Mouse (Mus musculus) midbrain, embryonic 10.5 days (tissue): Measurements from ENCODE around the gene Pik3cd. TPM values are rescaled to one million over a fixed set of nuclear protein-coding genes. Genes with fewer than 3 reads are reported as not detected.

ENCODE experiments used
- DNase-seq: peaks from one replicate; pipeline ENCODE4 v3.0.0-alpha.2; 2017; ENCODE audit warnings: low spot score
- H3K27ac ChIP-seq: fragments of 300-500 bp; sonication (generic); replicated peaks from 2 replicates; pipeline ENCODE4 v1.5.1; 2016; ENCODE audit warnings: mild to moderate bottlenecking
- H3K27me3 ChIP-seq: fragments of 300-500 bp; sonication (generic); 2 replicates; pipeline ENCODE4 v1.6.1; 2016; ENCODE audit warnings: low read depth, mild to moderate bottlenecking; ENCODE audit not compliant: poor library complexity, severe bottlenecking
- H3K36me3 ChIP-seq: fragments of 300-500 bp; sonication (generic); 2 replicates; pipeline ENCODE4 v1.6.1; 2016; ENCODE audit warnings: mild to moderate bottlenecking, moderate library complexity
- H3K4me1 ChIP-seq: fragments of 300-500 bp; sonication (generic); 2 replicates; pipeline ENCODE4 v1.6.1; 2016
- H3K4me3 ChIP-seq: fragments of 300-500 bp; sonication (generic); 2 replicates; pipeline ENCODE4 v1.5.1; 2016; ENCODE audit warnings: mild to moderate bottlenecking, moderate library complexity
- H3K9me3 ChIP-seq: fragments of 300-500 bp; sonication (generic); replicated peaks from 2 replicates; pipeline ENCODE4 v1.6.1; 2016; ENCODE audit warnings: mild to moderate bottlenecking
- WGBS: fragments of 180-500 bp; shearing (Covaris S2); methylation state at CpG from one replicate; pipeline ENCODE4 v1.1.7; 2016; 5-methylcytosine and 5-hydroxymethylcytosine counted together
- polyA plus RNA-seq: library from polyadenylated mRNA; unstranded; fragments of >200 nt; fragmentation: Nextera tagmentation; extraction: Ambion mirVana; gene quantifications from 2 replicates; pipeline ENCODE4 v1.2.1, GENCODE M21; 2016

Pik3cd gene
- polyA plus RNA-seq, 1 experiment from 2014 or later = 7.9 TPM

GRCm38 (mm10) chr4:149650493-149651193 is 51.7 kb downstream of the Pik3cd start:
- DNase-seq = peak; percentile 67
- peaks cover 99% of the 10 kb centered on the region for H3K36me3 ChIP-seq
- H3K9me3 ChIP-seq = 0 out of 2 replicates have a peak, but pooled peaks cover 4% of the 10 kb centered on the region
- H3K27me3 ChIP-seq = no peaks in the 10 kb centered on the region
- H3K4me1 ChIP-seq = no peaks in the 10 kb centered on the region
- 72% methylated on average over 24 of the region's 24 CpGs for WGBS
- H3K4me3 ChIP-seq = no peak overlapping the region
- no peak overlapping the region for H3K27ac ChIP-seq

GRCm38 (mm10) chr4:149648031-149648805 is 54.2 kb downstream of the Pik3cd start:
- Histone ChIP-seq H3K9me3 (0 out of 2 replicates have a peak, but pooled peaks cover 4% of the 10 kb centered on the region), H3K4me1 (no peaks in the 10 kb centered on the region), H3K36me3 (peaks cover 100% of the 10 kb centered on the region), H3K27ac (no peak overlapping the region), H3K27me3 (no peaks in the 10 kb centered on the region), H3K4me3 (no peak overlapping the region)
- WGBS = 93% methylated on average over 20 of the region's 20 CpGs
- DNase-seq = no peak

GRCm38 (mm10) chr4:149645761-149646160 is 56.6 kb downstream of the Pik3cd start:
- Histone ChIP-seq H3K36me3 (peaks cover 100% of the 10 kb centered on the region), H3K4me3 (no peak overlapping the region), H3K27me3 (no peaks in the 10 kb centered on the region), H3K9me3 (no peaks in the 10 kb centered on the region), H3K4me1 (peaks cover 12% of the 10 kb centered on the region), H3K27ac (no peak overlapping the region)
- 93% methylated on average over 9 of the region's 9 CpGs for WGBS
- no peak for DNase-seq

- no peak for DNase-seq
- H3K9me3 ChIP-seq = no peaks in the 10 kb centered on the region
- peaks cover 15% of the 10 kb centered on the region for H3K4me1 ChIP-seq
- WGBS = 88% methylated on average over 5 of the region's 5 CpGs
- H3K27me3 ChIP-seq = no peaks in the 10 kb centered on the region
- H3K27ac ChIP-seq = no peak overlapping the region
- no peak overlapping the region for H3K4me3 ChIP-seq
- peaks cover 96% of the 10 kb centered on the region for H3K36me3 ChIP-seq
Observed at GRCm38 (mm10) chr4:149641956-149642355, 60.4 kb downstream of the Pik3cd start.

- WGBS = 87% methylated on average over 8 of the region's 8 CpGs
- Histone ChIP-seq H3K4me3 (no peak overlapping the region), H3K27me3 (no peaks in the 10 kb centered on the region), H3K36me3 (peaks cover 96% of the 10 kb centered on the region), H3K27ac (no peak overlapping the region), H3K4me1 (peaks cover 15% of the 10 kb centered on the region), H3K9me3 (no peaks in the 10 kb centered on the region)
- DNase-seq = no peak
Observed at GRCm38 (mm10) chr4:149641400-149641799, 61.0 kb downstream of the Pik3cd start.

DNA sequence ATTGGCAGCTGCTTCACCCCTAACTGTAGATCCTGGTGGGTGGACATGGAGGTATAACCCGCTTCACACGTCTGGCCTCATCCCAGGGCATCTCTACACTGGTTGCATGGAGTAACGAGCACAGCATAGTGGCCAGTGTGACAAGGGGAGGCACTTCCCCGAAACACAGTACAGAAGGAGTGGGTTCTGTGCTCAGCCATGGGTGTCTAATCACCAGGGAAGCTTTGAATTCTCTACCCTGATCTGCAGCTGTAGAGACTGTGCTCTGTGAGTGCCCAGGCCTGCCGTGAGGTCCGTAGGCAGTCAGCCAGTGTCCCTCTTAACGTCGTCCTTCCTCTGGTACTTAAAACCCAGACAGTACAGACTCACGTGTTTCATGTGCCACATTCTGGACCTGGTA is 61.5 kb downstream of the Pik3cd start:
- Histone ChIP-seq H3K4me3 (no peak overlapping the region), H3K27me3 (no peaks in the 10 kb centered on the region), H3K4me1 (peaks cover 15% of the 10 kb centered on the region), H3K9me3 (no peaks in the 10 kb centered on the region), H3K27ac (peak overlapping the region; percentile 56), H3K36me3 (peaks cover 96% of the 10 kb centered on the region)
- DNase-seq = no peak
- 60% methylated on average over 9 of the region's 9 CpGs for WGBS

- H3K9me3 ChIP-seq = no peaks in the 10 kb centered on the region
- H3K36me3 ChIP-seq = peaks cover 94% of the 10 kb centered on the region
- no peak for DNase-seq
- no peaks in the 10 kb centered on the region for H3K27me3 ChIP-seq
- H3K4me3 ChIP-seq = no peak overlapping the region
- H3K4me1 ChIP-seq = peaks cover 15% of the 10 kb centered on the region
- WGBS = 94% methylated on average over 7 of the region's 7 CpGs
- H3K27ac ChIP-seq = no peak overlapping the region
Observed at GRCm38 (mm10) chr4:149637942-149638341, 64.4 kb downstream of the Pik3cd start.

DNA sequence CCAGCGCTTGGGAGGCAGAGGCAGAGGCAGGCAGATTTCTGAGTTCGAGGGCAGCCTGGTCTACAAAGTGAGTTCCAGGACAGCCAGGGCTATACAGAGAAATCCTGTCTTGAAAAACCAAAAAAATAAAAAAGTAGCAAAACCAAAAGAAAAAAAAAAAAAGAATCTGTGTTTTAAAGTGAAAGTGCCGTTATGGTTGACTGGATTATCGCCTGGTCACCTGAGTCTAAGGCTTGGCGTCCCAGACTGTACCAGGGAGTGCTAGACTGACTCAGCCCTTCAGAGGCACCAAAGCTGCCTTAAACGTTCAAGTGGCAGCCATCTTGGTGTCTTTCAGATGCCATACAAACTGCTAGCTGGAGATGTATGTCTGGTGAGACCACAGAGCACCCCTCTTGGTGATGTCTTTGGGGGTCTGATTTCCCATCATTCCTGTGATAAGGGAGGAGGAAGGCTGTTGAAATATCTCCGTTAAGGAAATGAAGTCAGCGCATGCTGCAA is 66.4 kb downstream of the Pik3cd start:
- Histone ChIP-seq H3K9me3 (no peaks in the 10 kb centered on the region), H3K4me1 (peaks cover 5% of the 10 kb centered on the region), H3K4me3 (no peak overlapping the region), H3K27me3 (no peaks in the 10 kb centered on the region), H3K36me3 (peaks cover 94% of the 10 kb centered on the region), H3K27ac (no peak overlapping the region)
- no peak for DNase-seq
- 96% methylated on average over 8 of the region's 8 CpGs for WGBS

DNA sequence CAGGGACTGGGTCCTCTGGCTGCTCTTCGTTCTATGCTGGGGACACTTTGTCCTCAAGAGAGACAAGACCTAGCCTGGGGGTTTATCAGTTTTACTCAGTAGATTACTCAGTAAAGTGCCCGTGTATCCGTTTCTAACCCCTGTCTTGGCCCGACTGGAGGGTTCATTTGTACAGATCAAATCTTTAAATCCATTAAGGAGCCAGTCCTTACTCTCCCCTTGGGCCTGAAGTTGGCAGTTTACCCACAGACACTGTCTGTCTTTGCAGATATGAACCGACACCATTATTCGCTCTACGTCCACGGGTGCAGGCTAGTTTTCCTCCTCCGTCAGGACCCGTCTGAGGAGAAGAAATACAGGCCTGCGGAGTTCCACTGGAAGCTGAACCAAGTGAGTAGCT is 67.4 kb downstream of the Pik3cd start:
- H3K9me3 ChIP-seq = no peaks in the 10 kb centered on the region
- peaks cover 96% of the 10 kb centered on the region for H3K36me3 ChIP-seq
- H3K27me3 ChIP-seq = no peaks in the 10 kb centered on the region
- H3K4me3 ChIP-seq = no peak overlapping the region
- 94% methylated on average over 11 of the region's 11 CpGs for WGBS
- DNase-seq = no peak
- no peak overlapping the region for H3K27ac ChIP-seq
- no peaks in the 10 kb centered on the region for H3K4me1 ChIP-seq

GRCm38 (mm10) chr4:149634157-149634556 is 68.2 kb downstream of the Pik3cd start:
- H3K36me3 ChIP-seq = peaks cover 94% of the 10 kb centered on the region
- H3K4me1 ChIP-seq = no peaks in the 10 kb centered on the region
- no peaks in the 10 kb centered on the region for H3K9me3 ChIP-seq
- no peaks in the 10 kb centered on the region for H3K27me3 ChIP-seq
- no peak for DNase-seq
- WGBS = 87% methylated on average over 1 of the region's 1 CpGs
- H3K4me3 ChIP-seq = no peak overlapping the region
- H3K27ac ChIP-seq = no peak overlapping the region

- Histone ChIP-seq H3K9me3 (no peaks in the 10 kb centered on the region), H3K4me3 (no peak overlapping the region), H3K4me1 (peaks cover 2% of the 10 kb centered on the region), H3K27ac (no peak overlapping the region), H3K27me3 (no peaks in the 10 kb centered on the region), H3K36me3 (peaks cover 88% of the 10 kb centered on the region)
- DNase-seq = no peak
- WGBS = 86% methylated on average over 9 of the region's 9 CpGs
Observed at GRCm38 (mm10) chr4:149632670-149633307, 69.6 kb downstream of the Pik3cd start.

DNA sequence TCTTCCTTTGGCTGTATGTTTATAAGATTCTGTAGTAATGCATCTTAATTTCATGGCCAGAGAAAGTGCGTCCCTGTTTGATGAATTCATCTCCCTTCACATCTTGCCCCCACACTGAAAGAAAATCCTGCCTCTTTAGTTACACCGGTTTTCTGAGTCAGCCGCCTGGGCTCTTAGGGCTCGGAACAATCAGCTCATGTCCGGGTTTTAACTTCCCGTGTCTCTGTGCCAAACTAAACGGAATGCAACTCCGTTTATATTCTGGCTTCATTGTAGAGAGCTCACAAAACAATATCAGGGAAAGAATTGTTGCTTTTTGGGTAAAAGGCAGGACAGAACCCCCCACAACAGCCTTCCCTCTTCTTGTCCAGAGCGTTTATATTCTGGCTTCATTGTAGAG is 73.6 kb downstream of the Pik3cd start:
- H3K4me3 ChIP-seq = no peak overlapping the region
- WGBS = 90% methylated on average over 9 of the region's 9 CpGs
- H3K36me3 ChIP-seq = peaks cover 58% of the 10 kb centered on the region
- no peaks in the 10 kb centered on the region for H3K27me3 ChIP-seq
- no peak for DNase-seq
- peaks cover 20% of the 10 kb centered on the region for H3K4me1 ChIP-seq
- no peaks in the 10 kb centered on the region for H3K9me3 ChIP-seq
- no peak overlapping the region for H3K27ac ChIP-seq
